Mouse (Mus musculus) gastrocnemius, adult 2 months (tissue): ENCODE measurements around the gene Slc32a1. TPM values are rescaled to one million over a fixed set of nuclear protein-coding genes. Genes with fewer than 3 reads are reported as not detected.

Source experiments
- DNase-seq: peaks from one replicate; pipeline ENCODE4 v3.0.0; 2022
- H3K27ac ChIP-seq: fragments of 200-600 bp; 2 replicates; pipeline ENCODE4 v1.8.1; 2022; ENCODE audit warnings: mild to moderate bottlenecking
- H3K4me3 ChIP-seq: fragments of 200-600 bp; 2 replicates; pipeline ENCODE4 v1.8.1; 2022; ENCODE audit warnings: mild to moderate bottlenecking, moderate library complexity
- CTCF ChIP-seq: fragments of 200-600 bp; IDR thresholded peaks from 2 replicates; pipeline ENCODE4 v1.8.1; 2022; ENCODE audit warnings: antibody characterized with exemption, mild to moderate bottlenecking, moderate library complexity
- intact Hi-C: fragments of 180-260 bp; cut with DNase I; formaldehyde crosslinking; loops from one replicate; pipeline ENCODE4 v1.15.1; 2025
- total RNA-seq, 2 experiments: library from RNA; stranded (reverse); gene quantifications; 2 replicates each; pipeline ENCODE4 v1.2.3; 2021

The Slc32a1 gene
- total RNA-seq, 2 experiments from 2014 or later, result not detected

DNA sequence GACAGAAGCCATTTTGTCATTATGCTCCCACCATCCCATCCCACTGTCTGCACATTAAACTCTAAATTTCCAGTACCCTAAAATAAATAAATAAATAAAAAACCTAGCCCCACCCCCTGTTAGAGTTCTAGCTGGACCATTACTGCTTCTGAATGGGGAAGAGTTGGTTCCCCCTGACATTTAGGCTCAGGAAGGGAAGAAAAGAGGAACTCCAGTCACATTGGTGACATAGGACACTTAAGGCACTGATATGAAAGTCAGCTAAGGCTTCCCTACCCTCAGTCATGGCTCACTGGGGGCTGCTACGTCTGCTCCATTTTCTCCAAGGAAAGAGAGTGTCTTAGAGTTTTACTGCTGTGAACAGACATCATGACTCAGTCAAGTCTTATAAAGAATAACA is 13.8 kb upstream of the Slc32a1 start:
- DNase-seq, result no peak
- Histone ChIP-seq H3K27ac (no peak overlapping the region), H3K4me3 (no peak overlapping the region)
- no peak for TF ChIP-seq CTCF
- intact Hi-C loops, result no loop called here

DNA sequence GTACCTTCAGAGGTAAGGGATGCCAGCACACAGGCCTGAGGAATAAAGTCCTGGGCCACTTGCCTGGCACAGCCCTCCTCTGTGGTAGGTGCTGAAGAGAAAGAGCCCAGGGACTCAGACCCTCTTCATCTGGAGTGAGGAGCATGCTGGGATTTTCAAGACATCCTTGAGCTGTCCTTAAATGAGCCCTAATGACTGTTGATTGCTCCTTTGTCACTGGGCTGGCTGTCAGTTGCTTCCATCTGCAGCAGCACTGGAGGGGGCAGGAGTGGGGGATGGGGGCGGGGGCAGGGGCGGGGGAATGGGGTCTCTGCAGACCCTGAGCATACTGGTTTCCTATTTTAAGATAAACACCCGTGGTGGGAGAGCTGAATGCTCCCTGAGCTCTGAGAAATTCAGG is 10.1 kb upstream of the Slc32a1 start:
- DNase-seq, result no peak
- intact Hi-C loops, result no loop called here
- TF ChIP-seq CTCF, result no peak
- no peak overlapping the region for H3K4me3 ChIP-seq
- no peak overlapping the region for H3K27ac ChIP-seq

DNA sequence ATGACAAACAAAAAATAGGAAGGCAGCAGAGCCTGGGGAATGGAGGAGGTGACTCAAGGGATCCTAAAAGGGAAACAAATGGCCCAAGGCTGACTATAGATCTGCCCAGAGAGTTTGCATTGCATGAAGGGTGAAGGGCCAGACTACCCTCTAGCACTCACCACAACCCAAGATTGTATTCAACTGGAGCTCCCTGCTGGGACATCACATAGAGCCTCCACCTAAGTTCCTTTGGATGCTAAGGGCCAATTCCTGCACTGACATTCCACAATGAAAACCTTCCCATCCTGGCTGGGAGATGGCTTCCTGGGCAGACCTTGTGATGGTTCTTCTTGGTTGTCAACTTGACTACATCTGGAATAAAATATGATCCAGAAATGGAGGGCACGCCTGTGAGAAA is 9.2 kb upstream of the Slc32a1 start:
- TF ChIP-seq CTCF, result no peak
- Histone ChIP-seq H3K27ac (no peak overlapping the region), H3K4me3 (no peak overlapping the region)
- intact Hi-C loops, result no loop called here
- no peak for DNase-seq

DNA sequence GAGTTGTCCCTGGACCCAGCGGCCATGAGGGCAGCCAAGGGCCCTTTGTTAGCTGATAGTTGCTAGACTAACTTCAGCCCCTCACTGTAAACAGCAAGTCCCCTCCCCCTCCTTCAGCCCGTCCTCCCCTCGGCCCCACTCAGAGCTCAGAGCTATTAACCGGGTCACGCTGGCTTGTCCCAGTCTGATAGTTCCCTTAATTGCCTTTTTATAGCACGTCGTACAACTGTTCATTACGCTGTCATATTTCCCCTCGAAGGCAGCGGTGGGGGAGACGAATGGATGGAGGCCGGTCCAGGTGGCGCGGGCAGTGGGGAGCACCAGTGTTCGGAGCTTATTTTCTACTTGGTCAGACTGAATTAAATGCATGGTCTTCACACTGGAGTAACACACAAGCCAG is 7.9 kb upstream of the Slc32a1 start:
- intact Hi-C loops, result no loop called here
- Histone ChIP-seq H3K27ac (no peak overlapping the region), H3K4me3 (no peak overlapping the region)
- DNase-seq, result no peak
- TF ChIP-seq CTCF, result no peak

DNA sequence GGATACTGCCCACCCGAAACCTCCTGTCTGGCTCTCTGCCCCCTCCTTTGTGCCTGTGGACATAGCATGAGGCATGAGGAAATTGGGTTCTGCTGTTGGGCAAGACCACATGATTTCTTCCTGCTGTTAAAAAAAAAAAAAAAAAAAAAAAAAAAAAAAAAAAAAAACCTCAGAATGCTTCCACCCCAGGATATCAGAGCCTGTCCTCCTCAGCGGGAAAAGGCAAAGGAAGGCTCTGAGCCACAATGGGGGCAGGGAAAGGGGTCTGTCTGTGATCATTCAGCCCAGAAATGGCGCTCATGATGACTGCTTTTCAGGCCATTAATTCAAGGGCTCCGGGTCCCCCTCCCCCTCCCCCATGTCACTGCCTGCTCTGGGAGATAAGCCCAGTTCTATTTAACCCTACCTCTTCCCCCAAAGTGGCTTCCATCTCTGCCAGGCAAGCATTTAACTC is 4.0 kb upstream of the Slc32a1 start:
- intact Hi-C loops, result no loop called here
- TF ChIP-seq CTCF, result no peak
- no peak overlapping the region for H3K27ac ChIP-seq

DNA sequence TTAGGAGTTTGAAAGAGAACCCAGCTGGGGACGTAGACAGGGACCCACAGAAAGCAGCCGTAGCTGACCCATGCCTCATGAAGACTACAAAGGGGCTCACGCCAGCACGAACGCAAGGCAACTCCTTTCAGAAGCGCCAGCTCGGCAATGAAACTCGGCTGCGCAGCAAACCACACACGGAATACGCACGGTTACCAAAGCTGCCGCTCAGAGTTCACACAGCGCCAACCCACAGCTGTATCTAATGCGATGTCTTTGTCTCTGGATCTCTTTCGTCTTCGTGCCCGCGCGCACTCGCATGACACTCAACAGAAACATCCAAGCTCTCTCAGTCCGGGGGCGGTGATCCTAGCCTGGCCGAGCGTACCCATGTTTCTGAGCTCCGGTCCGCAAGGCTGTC is 886 bp upstream of the Slc32a1 start:
- no peak overlapping the region for H3K4me3 ChIP-seq
- intact Hi-C loops, result no loop called here
- no peak overlapping the region for H3K27ac ChIP-seq
- no peak for TF ChIP-seq CTCF
- DNase-seq, result no peak

More for the DNA sequence above, 4.0 kb upstream of the Slc32a1 start:
- no peak for DNase-seq
- H3K4me3 ChIP-seq, result no peak overlapping the region

- H3K4me3 ChIP-seq, result peak overlapping the region; percentile 49; the same call in 1 of the 2 replicates
- DNase-seq, result no peak
- intact Hi-C loops, result no loop called here
- TF ChIP-seq CTCF, result no peak
- no peak overlapping the region for H3K27ac ChIP-seq
Measured at GRCm38 (mm10) chr2:158611326-158611719, 756 bp downstream of the Slc32a1 start.

DNA sequence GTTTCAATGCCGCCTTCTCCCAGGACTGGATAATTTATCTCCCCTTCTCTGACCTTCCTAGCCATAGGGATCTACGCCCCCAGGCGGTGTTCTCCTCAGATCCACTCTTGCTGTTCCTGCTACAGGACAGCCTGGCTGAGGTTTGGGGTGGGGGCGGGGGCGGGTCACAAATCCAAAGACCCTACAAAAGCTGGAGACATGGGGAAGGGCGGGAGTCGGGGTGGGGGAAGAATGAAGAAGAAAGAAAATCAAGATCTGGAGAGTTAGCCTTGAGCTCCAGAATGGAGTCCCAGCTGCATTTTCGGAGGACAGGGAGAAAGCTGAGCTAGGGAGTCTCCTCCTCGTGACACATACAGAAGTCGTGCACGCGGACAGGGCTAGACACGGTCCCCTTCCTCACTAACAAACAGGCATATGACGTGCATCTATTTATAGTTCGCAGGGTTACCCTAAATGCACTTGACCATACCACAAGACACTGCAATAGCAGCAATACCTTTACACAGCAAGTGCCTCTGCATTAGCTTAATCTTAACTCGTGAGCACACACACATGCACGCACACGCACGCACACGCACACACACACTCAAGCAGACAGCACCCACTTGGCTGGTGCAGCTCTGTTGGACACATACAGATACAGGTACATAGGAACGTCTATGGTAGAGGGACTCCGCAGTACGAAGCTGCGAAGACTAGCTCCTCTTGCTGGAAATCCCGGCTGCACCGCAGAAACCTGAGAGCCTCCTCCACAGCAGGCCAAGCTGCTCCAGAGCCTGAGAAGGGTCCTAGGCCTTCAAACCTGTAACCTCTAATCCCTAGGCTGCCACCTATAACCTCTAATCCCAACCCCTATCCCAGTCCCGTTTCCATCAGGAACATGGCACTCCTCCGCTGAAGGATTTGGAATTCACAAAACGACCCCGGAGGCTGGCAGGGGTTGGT is 1.4 kb downstream of the Slc32a1 start:
- intact Hi-C loops, result no loop called here
- no peak overlapping the region for H3K27ac ChIP-seq
- TF ChIP-seq CTCF, result no peak
- no peak for DNase-seq
- H3K4me3 ChIP-seq, result no peak overlapping the region

GRCm38 (mm10) chr2:158612671-158613250 is 2.2 kb downstream of the Slc32a1 start:
- no peak for TF ChIP-seq CTCF
- intact Hi-C loops, result no loop called here
- Histone ChIP-seq H3K27ac (no peak overlapping the region), H3K4me3 (no peak overlapping the region)
- DNase-seq, result no peak

- peak; percentile 54 for TF ChIP-seq CTCF
- Histone ChIP-seq H3K27ac (no peak overlapping the region), H3K4me3 (no peak overlapping the region)
- intact Hi-C loops, result no loop called here
- no peak for DNase-seq
Measured at GRCm38 (mm10) chr2:158613541-158614417, 3.2 kb downstream of the Slc32a1 start.

DNA sequence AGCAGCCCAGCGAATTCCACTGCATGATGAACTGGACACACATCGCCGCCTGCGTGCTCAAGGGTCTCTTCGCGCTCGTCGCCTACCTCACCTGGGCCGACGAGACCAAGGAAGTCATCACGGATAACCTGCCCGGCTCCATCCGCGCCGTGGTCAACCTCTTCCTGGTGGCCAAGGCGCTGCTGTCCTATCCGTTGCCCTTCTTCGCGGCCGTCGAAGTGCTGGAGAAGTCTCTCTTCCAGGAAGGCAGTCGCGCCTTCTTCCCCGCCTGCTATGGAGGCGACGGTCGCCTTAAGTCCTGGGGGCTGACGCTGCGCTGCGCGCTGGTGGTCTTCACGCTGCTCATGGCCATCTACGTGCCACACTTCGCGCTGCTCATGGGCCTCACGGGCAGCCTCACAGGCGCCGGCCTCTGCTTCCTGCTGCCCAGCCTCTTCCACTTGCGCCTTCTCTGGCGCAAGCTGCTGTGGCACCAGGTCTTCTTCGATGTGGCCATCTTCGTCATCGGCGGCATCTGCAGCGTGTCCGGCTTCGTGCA is 3.9 kb downstream of the Slc32a1 start:
- H3K27ac ChIP-seq, result no peak overlapping the region
- H3K4me3 ChIP-seq, result no peak overlapping the region
- TF ChIP-seq CTCF, result no peak
- intact Hi-C loops, result no loop called here
- no peak for DNase-seq

DNA sequence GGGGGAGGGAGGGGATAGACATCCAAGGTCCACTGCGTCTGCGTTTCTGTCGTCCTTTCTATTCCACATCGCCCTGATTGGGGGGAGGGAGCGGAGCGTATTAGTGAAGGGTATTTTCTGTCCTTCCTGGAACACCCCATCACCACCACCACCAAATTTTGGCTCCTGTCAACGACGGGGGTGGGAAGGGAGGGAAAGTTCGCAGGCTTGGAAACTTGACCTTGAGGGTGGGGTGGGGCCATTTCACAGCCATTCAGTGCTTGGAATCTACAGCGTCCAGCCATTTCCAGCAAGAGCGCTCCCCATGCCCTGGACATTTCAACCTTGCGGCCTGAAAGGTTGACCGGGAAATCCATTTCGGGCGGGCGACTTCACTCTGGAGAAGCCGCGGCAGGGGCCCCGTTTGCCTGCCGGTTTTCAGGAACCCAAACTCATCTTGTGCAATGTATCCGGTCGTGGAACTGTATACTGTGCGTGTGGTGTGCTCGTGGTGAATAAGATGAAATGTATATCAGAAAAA is 4.7 kb downstream of the Slc32a1 start:
- Histone ChIP-seq H3K27ac (no peak overlapping the region), H3K4me3 (no peak overlapping the region)
- intact Hi-C loops, result no loop called here
- no peak for DNase-seq
- TF ChIP-seq CTCF, result no peak
